Mouse (Mus musculus) myocyte (in vitro differentiated cells): ENCODE results near the gene Aatk. TPM values are rescaled to one million over a fixed set of nuclear protein-coding genes. Genes with fewer than 3 reads are reported as not detected.

Source experiments
- H3K27me3 ChIP-seq: one replicate; pipeline ENCODE4 v1.6.1; 2011; ENCODE audit not compliant: control insufficient read depth, insufficient read depth, insufficient read length
- H3K36me3 ChIP-seq: one replicate; pipeline ENCODE4 v1.6.1; 2011; ENCODE audit not compliant: control insufficient read depth, insufficient read depth
- H3K4me2 ChIP-seq: one replicate; pipeline ENCODE4 v1.6.1; 2011; ENCODE audit warnings: low read depth, control low read depth
- H3K4me3 ChIP-seq: one replicate; pipeline ENCODE4 v1.5.1; 2011; ENCODE audit warnings: mild to moderate bottlenecking, control low read depth, moderate library complexity
- H3K79me2 ChIP-seq: one replicate; pipeline ENCODE4 v1.6.1; 2011; ENCODE audit not compliant: control insufficient read depth, insufficient read depth
- H3ac ChIP-seq: one replicate; pipeline ENCODE4 v1.6.1; 2011; ENCODE audit not compliant: control insufficient read depth, insufficient read length
- CEBPB ChIP-seq: IDR thresholded peaks from 2 replicates; pipeline ENCODE4 v1.6.1; 2011; ENCODE audit warnings: mild to moderate bottlenecking, moderate library complexity; ENCODE audit not compliant: poor library complexity, insufficient read depth, severe bottlenecking
- E2F4 ChIP-seq: IDR thresholded peaks from one replicate; pipeline ENCODE4 v1.6.1; 2011; ENCODE audit warnings: mild to moderate bottlenecking, control low read depth, moderate library complexity; ENCODE audit not compliant: insufficient read depth
- MAX ChIP-seq: IDR thresholded peaks from one replicate; pipeline ENCODE4 v1.6.1; 2011; ENCODE audit warnings: low read depth, mild to moderate bottlenecking, control low read depth
- MYOD1 ChIP-seq, 3 experiments: IDR thresholded peaks; one replicate each; pipeline ENCODE4 v1.6.1; 2011; ENCODE audit warnings: control low read depth in 2 of 3, low read depth in 2 of 3, mild to moderate bottlenecking in 2 of 3, moderate library complexity in 1 of 3; ENCODE audit not compliant: insufficient read length in 2 of 3, control insufficient read depth in 1 of 3
- MYOG ChIP-seq, 3 experiments: IDR thresholded peaks; one replicate each; pipeline ENCODE4 v1.6.1; 2011; ENCODE audit warnings: control low read depth in 2 of 3, low read depth in 2 of 3, mild to moderate bottlenecking in 2 of 3; ENCODE audit not compliant: insufficient read length in 2 of 3, control insufficient read depth in 1 of 3, insufficient read depth in 1 of 3
- POLR2A ChIP-seq: IDR thresholded peaks from one replicate; pipeline ENCODE4 v1.6.1; 2011; ENCODE audit warnings: low read depth, mild to moderate bottlenecking, control low read depth, moderate library complexity; ENCODE audit not compliant: insufficient read length
- POLR2AphosphoS2 ChIP-seq: IDR thresholded peaks from one replicate; pipeline ENCODE4 v1.6.1; 2011; ENCODE audit warnings: low read depth, control low read depth; ENCODE audit not compliant: insufficient read length
- REST ChIP-seq: IDR thresholded peaks from one replicate; pipeline ENCODE4 v1.6.1; 2011; ENCODE audit warnings: mild to moderate bottlenecking, control low read depth, moderate library complexity; ENCODE audit not compliant: insufficient read depth, insufficient read length
- SRF ChIP-seq: IDR thresholded peaks from one replicate; pipeline ENCODE4 v1.6.1; 2011; ENCODE audit warnings: low read depth; ENCODE audit not compliant: control insufficient read depth, insufficient read length
- TCF12 ChIP-seq: IDR thresholded peaks from one replicate; pipeline ENCODE4 v1.6.1; 2011; ENCODE audit warnings: mild to moderate bottlenecking, control low read depth; ENCODE audit not compliant: poor library complexity, insufficient read depth, severe bottlenecking
- TCF3 ChIP-seq: IDR thresholded peaks from one replicate; pipeline ENCODE4 v1.6.1; 2011; ENCODE audit warnings: low read depth, control low read depth; ENCODE audit not compliant: insufficient read length
- USF1 ChIP-seq: IDR thresholded peaks from one replicate; pipeline ENCODE4 v1.6.1; 2011; ENCODE audit warnings: low read depth, mild to moderate bottlenecking, control low read depth, moderate library complexity
- polyA plus RNA-seq: library from polyadenylated mRNA; unstranded; fragments of >200 nt; fragmentation: generic; extraction: Trizol; gene quantifications from one replicate; pipeline ENCODE4 v1.2.1, GENCODE M21; 2012; ENCODE audit warnings: missing spikeins

The Aatk gene
- polyA plus RNA-seq, 1 experiment = 0.26 TPM

DNA sequence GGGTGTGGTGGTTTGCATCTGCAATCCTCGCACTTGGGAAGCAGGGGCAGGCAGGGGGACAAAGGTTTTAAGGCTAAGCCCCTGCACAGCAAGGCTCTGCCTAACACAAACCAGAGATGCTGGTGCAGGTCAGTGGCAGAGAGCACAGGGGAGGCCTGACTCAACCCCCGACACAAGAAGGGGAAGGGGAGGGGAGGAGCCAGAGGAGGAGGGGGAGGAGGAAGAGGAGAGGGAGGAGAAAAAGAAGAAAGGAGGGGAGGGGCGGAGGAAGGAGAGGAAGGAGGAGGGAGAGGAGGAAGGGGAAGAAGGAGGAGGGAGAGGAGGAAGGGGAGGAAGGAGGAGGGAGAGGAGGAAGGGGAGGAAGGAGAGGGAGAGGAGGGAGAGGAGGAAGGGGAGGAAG is 12.7 kb downstream of the Aatk start:
- Histone ChIP-seq H3ac (no peak overlapping the region), H3K27me3 (peaks cover 64% of the 10 kb centered on the region), H3K4me3 (no peak overlapping the region), H3K4me2 (no peak overlapping the region), H3K36me3 (no peaks in the 10 kb centered on the region), H3K79me2 (no peaks in the 10 kb centered on the region)
- TF ChIP-seq MYOD1 (IDR thresholded peaks at IDR 0.05; ENCODE audit: control insufficient read depth in 1 of 3, insufficient read length in 2 of 3, low read depth in 2 of 3) (no peak), POLR2A (no peak), REST (no peak), POLR2AphosphoS2 (no peak), MAX (no peak), USF1 (no peak), SRF (no peak), MYOG (IDR thresholded peaks at IDR 0.05; ENCODE audit: control insufficient read depth in 1 of 3, insufficient read depth in 1 of 3, insufficient read length in 2 of 3, low read depth in 2 of 3) (no peak), E2F4 (no peak), TCF12 (no peak), TCF3 (no peak), CEBPB (no peak)

DNA sequence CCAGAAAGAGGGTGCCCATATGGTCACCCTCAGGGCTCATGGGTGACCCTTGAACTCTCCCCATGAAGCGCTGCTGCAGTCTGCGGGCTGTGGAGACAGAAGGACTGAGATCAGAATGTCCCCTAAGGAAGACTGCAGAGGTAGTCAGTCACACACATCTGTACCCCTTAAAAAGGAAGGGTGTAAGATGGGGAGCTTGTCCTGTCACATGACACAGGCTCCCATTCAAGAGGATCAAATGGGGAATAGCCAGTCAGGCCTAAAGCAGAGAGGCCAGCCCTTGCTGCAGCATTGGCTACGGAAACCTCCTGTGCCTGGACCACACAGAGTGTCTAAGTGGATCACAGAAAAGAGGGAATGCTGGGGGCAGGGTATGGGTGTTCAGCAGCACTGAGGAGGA is 13.5 kb downstream of the Aatk start:
- Histone ChIP-seq H3K27me3 (peaks cover 64% of the 10 kb centered on the region), H3ac (no peak overlapping the region), H3K4me3 (no peak overlapping the region), H3K79me2 (no peaks in the 10 kb centered on the region), H3K36me3 (no peaks in the 10 kb centered on the region), H3K4me2 (no peak overlapping the region)
- TF ChIP-seq CEBPB = no peak
- no peak for TF ChIP-seq MYOD1 (IDR thresholded peaks at IDR 0.05; ENCODE audit: control insufficient read depth in 1 of 3, insufficient read length in 2 of 3, low read depth in 2 of 3)
- no peak for TF ChIP-seq USF1

- no peak for TF ChIP-seq MYOD1 (IDR thresholded peaks at IDR 0.05; ENCODE audit: control insufficient read depth in 1 of 3, insufficient read length in 2 of 3, low read depth in 2 of 3)
- peaks cover 59% of the 10 kb centered on the region for H3K27me3 ChIP-seq
- no peak overlapping the region for H3K4me3 ChIP-seq
- no peaks in the 10 kb centered on the region for H3K36me3 ChIP-seq
- H3K79me2 ChIP-seq = no peaks in the 10 kb centered on the region
- no peak overlapping the region for H3K4me2 ChIP-seq
- no peak overlapping the region for H3ac ChIP-seq
These were observed 14.9 kb downstream of the Aatk start for GRCm38 (mm10) chr11:120032052-120032451.

DNA sequence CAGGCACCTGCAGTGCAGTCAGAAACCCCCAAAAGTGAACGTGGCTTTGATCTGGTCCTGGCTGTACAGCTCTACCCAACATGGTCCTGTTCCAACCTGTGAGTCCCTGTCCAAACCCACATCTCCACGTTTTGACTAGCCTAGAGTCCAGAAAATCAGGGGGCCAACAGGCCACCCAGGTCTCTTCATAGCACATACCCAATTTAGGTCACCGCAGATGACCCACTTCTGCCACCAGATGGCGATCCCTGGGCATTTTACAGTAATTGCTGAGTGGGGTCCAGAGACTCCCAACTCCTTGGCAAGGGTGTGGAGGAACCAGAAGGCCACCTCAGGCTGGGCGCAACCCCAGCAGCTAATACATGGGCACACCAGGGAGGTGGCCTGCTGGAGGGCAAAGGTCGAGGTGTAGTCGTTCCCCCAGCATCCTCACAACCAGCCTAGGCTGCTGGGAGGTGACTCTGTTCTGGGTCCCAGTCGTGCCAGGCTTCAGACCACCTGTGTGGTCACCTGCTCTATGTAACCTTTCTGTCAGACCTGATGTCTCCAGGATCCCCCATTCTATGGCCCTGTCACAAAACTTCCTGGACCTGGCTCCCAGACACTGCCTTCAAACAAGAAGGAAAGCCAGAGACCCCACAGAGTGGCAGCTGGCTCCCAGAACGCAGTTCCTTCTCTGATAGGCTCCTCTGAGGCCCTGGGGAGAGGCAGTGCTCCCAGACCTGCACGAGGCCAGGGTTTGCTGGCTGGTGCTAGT is 16.6 kb downstream of the Aatk start:
- no peaks in the 10 kb centered on the region for H3K36me3 ChIP-seq

GRCm38 (mm10) chr11:120029431-120030144 is 17.4 kb downstream of the Aatk start:
- peaks cover 49% of the 10 kb centered on the region for H3K27me3 ChIP-seq
- TF ChIP-seq REST (no peak), MAX (no peak), SRF (no peak), MYOD1 (IDR thresholded peaks at IDR 0.05; ENCODE audit: control insufficient read depth in 1 of 3, insufficient read length in 2 of 3, low read depth in 2 of 3) (no peak), MYOG (IDR thresholded peaks at IDR 0.05; ENCODE audit: control insufficient read depth in 1 of 3, insufficient read depth in 1 of 3, insufficient read length in 2 of 3, low read depth in 2 of 3) (no peak), USF1 (no peak), POLR2AphosphoS2 (no peak), TCF3 (no peak), E2F4 (no peak), POLR2A (no peak)
- no peak overlapping the region for H3K4me3 ChIP-seq
- no peak overlapping the region for H3ac ChIP-seq
- no peaks in the 10 kb centered on the region for H3K36me3 ChIP-seq
- no peaks in the 10 kb centered on the region for H3K79me2 ChIP-seq
- H3K4me2 ChIP-seq = no peak overlapping the region

More for the DNA sequence above, 16.6 kb downstream of the Aatk start:
- TF ChIP-seq MYOD1 (IDR thresholded peaks at IDR 0.05; ENCODE audit: control insufficient read depth in 1 of 3, insufficient read length in 2 of 3, low read depth in 2 of 3) (no peak), MYOG (IDR thresholded peaks at IDR 0.05; ENCODE audit: control insufficient read depth in 1 of 3, insufficient read depth in 1 of 3, insufficient read length in 2 of 3, low read depth in 2 of 3) (no peak), MAX (no peak), CEBPB (no peak), TCF3 (no peak), SRF (no peak)
- no peak overlapping the region for H3K4me2 ChIP-seq
- H3K79me2 ChIP-seq = no peaks in the 10 kb centered on the region
- H3ac ChIP-seq = no peak overlapping the region
- peaks cover 51% of the 10 kb centered on the region for H3K27me3 ChIP-seq
- H3K4me3 ChIP-seq = no peak overlapping the region
